Mouse (Mus musculus) inflammation-experienced regulatory T-cells, adult 6 months (primary cell): ENCODE data around the gene Hist1h2bp. TPM values are rescaled to one million over a fixed set of nuclear protein-coding genes. Genes with fewer than 3 reads are reported as not detected.
"Not testable (repeated sequence)": the region's sequence is repeated elsewhere in the genome, so short reads cannot be mapped to it uniquely, and the experiment has no call there.

Source experiments
- ATAC-seq: one replicate; pipeline ENCODE4 v1.8.0; 2017
- polyA plus RNA-seq, 3 experiments: library from polyadenylated mRNA; unstranded; fragments of 100-300 nt; shearing (Covaris generic); gene quantifications; one replicate each; pipeline ENCODE4 v1.2.1; 2017

The Hist1h2bp gene
- polyA plus RNA-seq = 1 to 10 TPM; 1.6 to 3.6 (median 3.0) TPM

GRCm38 (mm10) chr13:21786899-21787629 lies at the start of gene Hist1h2bp, which contains the start of gene Hist1h2an:
Gene Hist1h2bp, plus strand, starts transcription at chr13:21787461.
Gene Hist1h2an, minus strand, starts transcription at chr13:21787218.
- peak; percentile 90 for ATAC-seq

GRCm38 (mm10) chr13:21745006-21745405 lies 42.3 kb upstream of the Hist1h2bp start:
- ATAC-seq = no peak

- ATAC-seq = no peak
These were observed 37.7 kb upstream of the Hist1h2bp start for GRCm38 (mm10) chr13:21749387-21750158.

- ATAC-seq = peak; percentile 48
These were observed 36.9 kb upstream of the Hist1h2bp start, which contains the start of gene Hist1h4k for GRCm38 (mm10) chr13:21750159-21751017. Gene Hist1h4k, minus strand, starts transcription at chr13:21750505.

- no peak for ATAC-seq
These were observed 35.8 kb upstream of the Hist1h2bp start for GRCm38 (mm10) chr13:21751417-21751816.

- no peak for ATAC-seq
These were observed 35.4 kb upstream of the Hist1h2bp start for GRCm38 (mm10) chr13:21751827-21752226.

GRCm38 (mm10) chr13:21752356-21752755 lies 34.9 kb upstream of the Hist1h2bp start:
- ATAC-seq = no peak

GRCm38 (mm10) chr13:21753051-21753523 lies 34.2 kb upstream of the Hist1h2bp start:
- no peak for ATAC-seq

GRCm38 (mm10) chr13:21753524-21754285 lies 33.6 kb upstream of the Hist1h2bp start, which contains the start of the genes Hist1h2ak and Hist1h2bn:
Gene Hist1h2ak, minus strand, starts transcription at chr13:21753827.
Gene Hist1h2bn, plus strand, starts transcription at chr13:21754123.
- ATAC-seq = peak; percentile 94

- ATAC-seq = not testable (repeated sequence)
These were observed 32.8 kb upstream of the Hist1h2bp start for GRCm38 (mm10) chr13:21754294-21755001.

- no peak for ATAC-seq
These were observed 31.6 kb upstream of the Hist1h2bp start for GRCm38 (mm10) chr13:21755707-21756106.

GRCm38 (mm10) chr13:21778814-21779766 lies 8.2 kb upstream of the Hist1h2bp start:
- peak; percentile 91 for ATAC-seq

GRCm38 (mm10) chr13:21779767-21780731 lies 7.2 kb upstream of the Hist1h2bp start, which contains the start of gene Hist1h1b:
Gene Hist1h1b, minus strand, starts transcription at chr13:21780625.
- no peak for ATAC-seq

- no peak for ATAC-seq
These were observed 6.2 kb upstream of the Hist1h2bp start for GRCm38 (mm10) chr13:21781021-21781555.

GRCm38 (mm10) chr13:21781639-21782038 lies 5.6 kb upstream of the Hist1h2bp start:
- no peak for ATAC-seq

- peak; percentile 2 for ATAC-seq
These were observed 4.7 kb upstream of the Hist1h2bp start for GRCm38 (mm10) chr13:21782361-21783254.

- ATAC-seq = peak; percentile 61
These were observed 4.0 kb upstream of the Hist1h2bp start, which contains the start of gene Hist1h3i for GRCm38 (mm10) chr13:21783255-21783617. Gene Hist1h3i, minus strand, starts transcription at chr13:21783370.
